Mouse (Mus musculus) CH12.LX (cell line): ENCODE measurements around the gene Kif6. TPM values are rescaled to one million over a fixed set of nuclear protein-coding genes. Genes with fewer than 3 reads are reported as not detected.

Experiments used
- DNase-seq: peaks from one replicate; pipeline ENCODE4 v3.0.0-alpha.2; 2013; ENCODE audit errors: extremely low read depth
- H3K27ac ChIP-seq: 2 replicates; pipeline ENCODE4 v1.5.1; 2012; ENCODE audit warnings: low read depth, mild to moderate bottlenecking, control low read depth, moderate library complexity; ENCODE audit not compliant: insufficient read depth
- H3K27me3 ChIP-seq: replicated peaks from 2 replicates; pipeline ENCODE3; 2012; ENCODE audit warnings: inconsistent platforms
- H3K36me3 ChIP-seq, 2 experiments: replicated peaks in 1 of 2; 2 replicates each; pipeline versions ENCODE3 to v1.6.1; 2012; ENCODE audit warnings: inconsistent platforms in 1 of 2, low read length in 1 of 2, mild to moderate bottlenecking in 1 of 2, mixed read lengths in 1 of 2, moderate library complexity in 1 of 2; ENCODE audit not compliant: control insufficient read depth in 1 of 2, insufficient read depth in 1 of 2
- H3K4me1 ChIP-seq, 2 experiments: 2 replicates each; pipeline ENCODE4 v1.6.1; 2012; ENCODE audit warnings: inconsistent platforms in 1 of 2, moderate library complexity in 1 of 2; ENCODE audit not compliant: insufficient read depth in 2 of 2, control insufficient read depth in 1 of 2
- H3K4me2 ChIP-seq: 2 replicates; pipeline ENCODE4 v1.6.1; 2012; ENCODE audit warnings: low read depth, mild to moderate bottlenecking, control low read depth; ENCODE audit not compliant: poor library complexity, insufficient read depth, severe bottlenecking
- H3K4me3 ChIP-seq, 3 experiments: fragments of 150-350 bp in 1 of 3; sonication (generic) in 1 of 3; replicated peaks in 1 of 3; 2 replicates each; pipeline versions ENCODE3 to v1.5.1; 2011 to 2012; ENCODE audit warnings: low read depth in 2 of 3, low read length in 2 of 3, mild to moderate bottlenecking in 2 of 3, moderate library complexity in 2 of 3, control low read depth in 1 of 3, improper control_type of control experiment in 1 of 3, inconsistent platforms in 1 of 3, mixed read lengths in 1 of 3; ENCODE audit not compliant: poor library complexity in 1 of 3
- H3K79me2 ChIP-seq: replicated peaks from 2 replicates; pipeline ENCODE4 v1.6.1; 2012; ENCODE audit warnings: mild to moderate bottlenecking, moderate library complexity; ENCODE audit not compliant: control insufficient read depth, poor library complexity, insufficient read depth, severe bottlenecking; ENCODE audit errors: extremely low read depth
- H3K9ac ChIP-seq: 2 replicates; pipeline ENCODE4 v1.6.1; 2012; ENCODE audit warnings: low read depth, mild to moderate bottlenecking, control low read depth, moderate library complexity; ENCODE audit not compliant: insufficient read depth
- H3K9me3 ChIP-seq: replicated peaks from 2 replicates; pipeline ENCODE3; 2012; ENCODE audit warnings: low read length, inconsistent platforms, mixed read lengths
- CHD1 ChIP-seq: IDR thresholded peaks from 2 replicates; pipeline ENCODE4 v1.6.1; 2012; ENCODE audit warnings: low read depth, low read length, improper control_type of control experiment, inconsistent platforms
- E2F4 ChIP-seq: IDR thresholded peaks from 2 replicates; pipeline ENCODE4 v1.6.1; 2011; ENCODE audit warnings: low read depth, low read length, improper control_type of control experiment; ENCODE audit not compliant: insufficient replicate concordance
- ETS1 ChIP-seq: conservative IDR thresholded peaks from 2 replicates; pipeline ENCODE4 v1.6.1; 2012; ENCODE audit warnings: low read depth, mild to moderate bottlenecking, inconsistent platforms, low read length, improper control_type of control experiment, moderate library complexity
- JUN ChIP-seq: IDR thresholded peaks from 2 replicates; pipeline ENCODE4 v1.6.1; 2011; ENCODE audit warnings: low read depth, mild to moderate bottlenecking, low read length, improper control_type of control experiment, moderate library complexity; ENCODE audit not compliant: insufficient read depth
- JUND ChIP-seq: conservative IDR thresholded peaks from 2 replicates; pipeline ENCODE4 v1.6.1; 2011; ENCODE audit warnings: low read depth, low read length, improper control_type of control experiment
- KAT2A ChIP-seq: IDR thresholded peaks from 2 replicates; pipeline ENCODE4 v1.6.1; 2012; ENCODE audit warnings: low read length, improper control_type of control experiment, inconsistent platforms; ENCODE audit not compliant: insufficient replicate concordance
- MXI1 ChIP-seq: IDR thresholded peaks from 2 replicates; pipeline ENCODE4 v1.6.1; 2011; ENCODE audit warnings: mild to moderate bottlenecking, low read depth, low read length, improper control_type of control experiment
- MYC ChIP-seq: IDR thresholded peaks from 2 replicates; pipeline ENCODE4 v1.6.1; 2011; ENCODE audit warnings: low read depth, mild to moderate bottlenecking, improper control_type of control experiment, low read length
- NELFE ChIP-seq: IDR thresholded peaks from 2 replicates; pipeline ENCODE4 v1.6.1; 2011; ENCODE audit warnings: low read depth, low read length, improper control_type of control experiment
- NRF1 ChIP-seq: IDR thresholded peaks from 2 replicates; pipeline ENCODE4 v1.6.1; 2014; ENCODE audit warnings: low read depth, mild to moderate bottlenecking, inconsistent platforms, low read length, improper control_type of control experiment, moderate library complexity
- RCOR1 ChIP-seq: conservative IDR thresholded peaks from 2 replicates; pipeline ENCODE4 v1.6.1; 2012; ENCODE audit warnings: low read depth, mild to moderate bottlenecking, inconsistent platforms, low read length, improper control_type of control experiment
- SIN3A ChIP-seq: IDR thresholded peaks from 2 replicates; pipeline ENCODE4 v1.6.1; 2012; ENCODE audit warnings: low read length, improper control_type of control experiment, inconsistent platforms
- TBP ChIP-seq: conservative IDR thresholded peaks from 2 replicates; pipeline ENCODE4 v1.6.1; 2011; ENCODE audit warnings: low read depth, low read length, improper control_type of control experiment
- TCF12 ChIP-seq: IDR thresholded peaks from 2 replicates; pipeline ENCODE4 v1.6.1; 2014; ENCODE audit warnings: low read depth, mild to moderate bottlenecking, inconsistent platforms, low read length, improper control_type of control experiment
- UBTF ChIP-seq: IDR thresholded peaks from 2 replicates; pipeline ENCODE4 v1.6.1; 2012; ENCODE audit warnings: low read depth, mild to moderate bottlenecking, inconsistent platforms, low read length, improper control_type of control experiment, moderate library complexity
- USF2 ChIP-seq: conservative IDR thresholded peaks from 2 replicates; pipeline ENCODE4 v1.6.1; 2011; ENCODE audit warnings: low read depth, low read length, improper control_type of control experiment
- ZC3H11A ChIP-seq: IDR thresholded peaks from 2 replicates; pipeline ENCODE4 v1.6.1; 2012; ENCODE audit warnings: low read depth, mild to moderate bottlenecking, inconsistent platforms, low read length, improper control_type of control experiment
- ZKSCAN1 ChIP-seq: IDR thresholded peaks from 2 replicates; pipeline ENCODE4 v1.6.1; 2012; ENCODE audit warnings: low read depth, inconsistent platforms, low read length, improper control_type of control experiment, borderline replicate concordance
- dilution Hi-C: fragments of 300-500 bp; cut with MboI; formaldehyde crosslinking; loops from 2 replicates; pipeline ENCODE4 v1.14.3; 2020; ENCODE audit warnings: low sequenced_read_pairs; ENCODE audit not compliant: extremely low pct_unique_long_range_greater_than_20kb, extremely low pct_ligation_motif_present
- in situ Hi-C: fragments of 300-500 bp; cut with MboI; formaldehyde crosslinking; loops from 3 replicates; pipeline ENCODE4 v1.14.3; 2019; ENCODE audit warnings: low sequenced_read_pairs, low pct_ligation_motif_present, low pct_unique_long_range_greater_than_20kb, mixed read lengths
- polyA plus RNA-seq: library from polyadenylated mRNA; unstranded; fragments of >175 nt; gene quantifications from 2 replicates; pipeline ENCODE4 v1.2.1, GENCODE M21; 2012; ENCODE audit warnings: low read depth; ENCODE audit not compliant: insufficient read length
- total RNA-seq, 2 experiments: library from RNA; depleted of rRNA; stranded (reverse); fragments of 300-350 nt in 1 of 2; fragments of >200 nt in 1 of 2; gene quantifications; 2 replicates each; pipeline ENCODE4 v1.2.3; 2012 to 2014

The Kif6 gene
- total and polyA plus RNA-seq, 3 experiments: not detected

GRCm38 (mm10) chr17:49641903-49642302 is 27.0 kb downstream of the Kif6 start:
- Histone ChIP-seq H3K4me2 (no peak overlapping the region), H3K9me3 (peaks cover 3% of the 10 kb centered on the region), H3K27me3 (peaks cover 76% of the 10 kb centered on the region), H3K36me3 (no peaks in the 10 kb centered on the region), H3K27ac (no peak overlapping the region), H3K9ac (no peak overlapping the region), H3K79me2 (no peaks in the 10 kb centered on the region), H3K4me1 (no peaks in the 10 kb centered on the region), H3K4me3 (no peak overlapping the region)
- TF ChIP-seq TCF12: no peak
- TF ChIP-seq NRF1: no peak
- dilution Hi-C loops (no loop called here), in situ Hi-C loops (no loop called here)
- no peak for DNase-seq

- in situ Hi-C loops: no loop called here
- Histone ChIP-seq H3K79me2 (no peaks in the 10 kb centered on the region), H3K9me3 (peaks cover 3% of the 10 kb centered on the region), H3K4me2 (no peak overlapping the region), H3K9ac (no peak overlapping the region), H3K4me1 (no peaks in the 10 kb centered on the region), H3K27me3 (peaks cover 74% of the 10 kb centered on the region), H3K4me3 (no peak overlapping the region), H3K36me3 (no peaks in the 10 kb centered on the region), H3K27ac (no peak overlapping the region)
- TF ChIP-seq CHD1: no peak
- no peak for TF ChIP-seq JUND
- TF ChIP-seq TBP: no peak
- TF ChIP-seq ZKSCAN1: no peak
- no peak for TF ChIP-seq KAT2A
- TF ChIP-seq RCOR1: no peak
- no peak for TF ChIP-seq USF2
- no peak for TF ChIP-seq MXI1
- TF ChIP-seq TCF12: no peak
- TF ChIP-seq UBTF: no peak
- no peak for TF ChIP-seq MYC
- no peak for TF ChIP-seq NELFE
- TF ChIP-seq E2F4: no peak
- no peak for TF ChIP-seq ETS1
- no peak for TF ChIP-seq JUN
- TF ChIP-seq ZC3H11A: no peak
- TF ChIP-seq SIN3A: no peak
- no peak for DNase-seq
- dilution Hi-C loops: no loop called here
Measured at GRCm38 (mm10) chr17:49642336-49642735, 27.4 kb downstream of the Kif6 start.
